Mouse (Mus musculus) cortical plate, adult 2 months (tissue): ENCODE results near the gene Cd180.

Experiments
- CTCF ChIP-seq: fragments of 200-500 bp; IDR thresholded peaks from 2 replicates; pipeline ENCODE4 v1.5.1; 2011; ENCODE audit warnings: mild to moderate bottlenecking, control low read depth, low read length; ENCODE audit not compliant: insufficient read depth; ENCODE audit errors: extremely low read depth
- POLR2A ChIP-seq: fragments of 200-500 bp; IDR thresholded peaks from 2 replicates; pipeline ENCODE4 v1.6.1; 2011; ENCODE audit warnings: mild to moderate bottlenecking, low read length, control low read depth; ENCODE audit not compliant: insufficient read depth; ENCODE audit errors: extremely low read depth

- no peak for TF ChIP-seq POLR2A
- no peak for TF ChIP-seq CTCF
These were observed 27.1 kb upstream of the Cd180 start for GRCm38 (mm10) chr13:102666233-102666614.
